Mouse (Mus musculus): ENCODE data around the gene Nfasc. TPM values are rescaled to one million over a fixed set of nuclear protein-coding genes. Genes with fewer than 3 reads are reported as not detected.

The Nfasc gene
- polyA plus RNA-seq, 1 experiment: 7.6 TPM

- TF ChIP-seq CTCF (IDR thresholded peaks at IDR 0.05; ENCODE audit: extremely low read depth, insufficient read depth, insufficient read length, insufficient replicate concordance): no peak
- no peak for TF ChIP-seq POLR2A (IDR thresholded peaks at IDR 0.05; ENCODE audit: low read depth, low read length)
- no peaks in the 10 kb centered on the region for H3K36me3 ChIP-seq (ENCODE audit: control insufficient read depth, insufficient read depth, low read length)
- no peak for DNase-seq (ENCODE audit: low read depth in 1 of 2, low spot score in 2 of 2)
- no peak overlapping the region for H3K27ac ChIP-seq (ENCODE audit: insufficient read depth, low read length)
- WGBS: 87% methylated on average over 12 of the region's 12 CpGs
- no peaks in the 10 kb centered on the region for H3K27me3 ChIP-seq (ENCODE audit: control insufficient read depth, insufficient read depth, low read length)
- no peaks in the 10 kb centered on the region for H3K4me1 ChIP-seq (ENCODE audit: control insufficient read depth, insufficient read depth, insufficient read length)
- no peak overlapping the region for H3K4me3 ChIP-seq (ENCODE audit: extremely low read depth, insufficient read depth, insufficient read length)
Measured at GRCm38 (mm10) chr1:132678935-132679334, 62.7 kb downstream of the Nfasc start.

- Histone ChIP-seq H3K4me1 (ENCODE audit: control insufficient read depth, insufficient read depth, insufficient read length) (no peaks in the 10 kb centered on the region), H3K27me3 (ENCODE audit: control insufficient read depth, insufficient read depth, low read length) (no peaks in the 10 kb centered on the region), H3K36me3 (ENCODE audit: control insufficient read depth, insufficient read depth, low read length) (no peaks in the 10 kb centered on the region), H3K4me3 (ENCODE audit: extremely low read depth, insufficient read depth, insufficient read length) (no peak overlapping the region), H3K27ac (ENCODE audit: insufficient read depth, low read length) (no peak overlapping the region)
- 51% methylated on average over 5 of the region's 5 CpGs for WGBS
- no peak for TF ChIP-seq CTCF (IDR thresholded peaks at IDR 0.05; ENCODE audit: extremely low read depth, insufficient read depth, insufficient read length, insufficient replicate concordance)
- TF ChIP-seq POLR2A (IDR thresholded peaks at IDR 0.05; ENCODE audit: low read depth, low read length): no peak
- no peak for DNase-seq (ENCODE audit: low read depth in 1 of 2, low spot score in 2 of 2)
Measured at GRCm38 (mm10) chr1:132678076-132678475, 63.5 kb downstream of the Nfasc start.

- TF ChIP-seq CTCF (IDR thresholded peaks at IDR 0.05; ENCODE audit: extremely low read depth, insufficient read depth, insufficient read length, insufficient replicate concordance): no peak
- TF ChIP-seq POLR2A (IDR thresholded peaks at IDR 0.05; ENCODE audit: low read depth, low read length): no peak
- Histone ChIP-seq H3K4me1 (ENCODE audit: control insufficient read depth, insufficient read depth, insufficient read length) (no peaks in the 10 kb centered on the region), H3K27me3 (ENCODE audit: control insufficient read depth, insufficient read depth, low read length) (no peaks in the 10 kb centered on the region), H3K4me3 (ENCODE audit: extremely low read depth, insufficient read depth, insufficient read length) (no peak overlapping the region), H3K36me3 (ENCODE audit: control insufficient read depth, insufficient read depth, low read length) (no peaks in the 10 kb centered on the region), H3K27ac (ENCODE audit: insufficient read depth, low read length) (no peak overlapping the region)
- WGBS: 81% methylated on average over 3 of the region's 3 CpGs
- no peak for DNase-seq (ENCODE audit: low read depth in 1 of 2, low spot score in 2 of 2)
Measured at GRCm38 (mm10) chr1:132672704-132673103, 68.9 kb downstream of the Nfasc start.

GRCm38 (mm10) chr1:132669200-132669599 lies 72.4 kb downstream of the Nfasc start:
- Histone ChIP-seq H3K27ac (ENCODE audit: insufficient read depth, low read length) (no peak overlapping the region), H3K36me3 (ENCODE audit: control insufficient read depth, insufficient read depth, low read length) (no peaks in the 10 kb centered on the region), H3K4me1 (ENCODE audit: control insufficient read depth, insufficient read depth, insufficient read length) (no peaks in the 10 kb centered on the region), H3K4me3 (ENCODE audit: extremely low read depth, insufficient read depth, insufficient read length) (no peak overlapping the region), H3K27me3 (ENCODE audit: control insufficient read depth, insufficient read depth, low read length) (no peaks in the 10 kb centered on the region)
- TF ChIP-seq CTCF (IDR thresholded peaks at IDR 0.05; ENCODE audit: extremely low read depth, insufficient read depth, insufficient read length, insufficient replicate concordance): no peak
- TF ChIP-seq POLR2A (IDR thresholded peaks at IDR 0.05; ENCODE audit: low read depth, low read length): no peak
- 88% methylated on average over 6 of the region's 6 CpGs for WGBS
- no peak for DNase-seq (ENCODE audit: low read depth in 1 of 2, low spot score in 2 of 2)

GRCm38 (mm10) chr1:132660354-132660753 lies 81.2 kb downstream of the Nfasc start:
- DNase-seq (ENCODE audit: low read depth in 1 of 2, low spot score in 2 of 2): no peak
- Histone ChIP-seq H3K4me3 (ENCODE audit: extremely low read depth, insufficient read depth, insufficient read length) (no peak overlapping the region), H3K36me3 (ENCODE audit: control insufficient read depth, insufficient read depth, low read length) (no peaks in the 10 kb centered on the region), H3K27me3 (ENCODE audit: control insufficient read depth, insufficient read depth, low read length) (no peaks in the 10 kb centered on the region), H3K27ac (ENCODE audit: insufficient read depth, low read length) (no peak overlapping the region), H3K4me1 (ENCODE audit: control insufficient read depth, insufficient read depth, insufficient read length) (no peaks in the 10 kb centered on the region)
- 63% methylated on average over 4 of the region's 4 CpGs for WGBS
- TF ChIP-seq CTCF (IDR thresholded peaks at IDR 0.05; ENCODE audit: extremely low read depth, insufficient read depth, insufficient read length, insufficient replicate concordance) (no peak), POLR2A (IDR thresholded peaks at IDR 0.05; ENCODE audit: low read depth, low read length) (no peak)

- no peak overlapping the region for H3K4me3 ChIP-seq (ENCODE audit: extremely low read depth, insufficient read depth, insufficient read length)
- TF ChIP-seq CTCF (IDR thresholded peaks at IDR 0.05; ENCODE audit: extremely low read depth, insufficient read depth, insufficient read length, insufficient replicate concordance) (no peak), POLR2A (IDR thresholded peaks at IDR 0.05; ENCODE audit: low read depth, low read length) (no peak)
- no peaks in the 10 kb centered on the region for H3K36me3 ChIP-seq (ENCODE audit: control insufficient read depth, insufficient read depth, low read length)
- DNase-seq (ENCODE audit: low read depth in 1 of 2, low spot score in 2 of 2): no peak
- H3K27me3 ChIP-seq (ENCODE audit: control insufficient read depth, insufficient read depth, low read length): no peaks in the 10 kb centered on the region
- 39% methylated on average over 3 of the region's 3 CpGs for WGBS
- H3K27ac ChIP-seq (ENCODE audit: insufficient read depth, low read length): no peak overlapping the region
- H3K4me1 ChIP-seq (ENCODE audit: control insufficient read depth, insufficient read depth, insufficient read length): no peaks in the 10 kb centered on the region
Measured at GRCm38 (mm10) chr1:132659604-132660003, 82.0 kb downstream of the Nfasc start.

GRCm38 (mm10) chr1:132655611-132656010 lies 86.0 kb downstream of the Nfasc start:
- no peaks in the 10 kb centered on the region for H3K36me3 ChIP-seq (ENCODE audit: control insufficient read depth, insufficient read depth, low read length)
- H3K27ac ChIP-seq (ENCODE audit: insufficient read depth, low read length): no peak overlapping the region
- no peak overlapping the region for H3K4me3 ChIP-seq (ENCODE audit: extremely low read depth, insufficient read depth, insufficient read length)
- no peaks in the 10 kb centered on the region for H3K4me1 ChIP-seq (ENCODE audit: control insufficient read depth, insufficient read depth, insufficient read length)
- no peak for DNase-seq (ENCODE audit: low read depth in 1 of 2, low spot score in 2 of 2)
- no peaks in the 10 kb centered on the region for H3K27me3 ChIP-seq (ENCODE audit: control insufficient read depth, insufficient read depth, low read length)
- 69% methylated on average over 6 of the region's 6 CpGs for WGBS
- no peak for TF ChIP-seq POLR2A (IDR thresholded peaks at IDR 0.05; ENCODE audit: low read depth, low read length)
- no peak for TF ChIP-seq CTCF (IDR thresholded peaks at IDR 0.05; ENCODE audit: extremely low read depth, insufficient read depth, insufficient read length, insufficient replicate concordance)
